Mouse (Mus musculus): ENCODE measurements at regions not wholly inside any gene's neighbourhood (a gene's known extent, or its start where the extent isn't known, plus 50 kb on each side); places are given as distances from the start of the nearest gene placed in this dataset.
"Not testable (repeated sequence)": the region's sequence is repeated elsewhere in the genome, so short reads cannot be mapped to it uniquely, and the experiment has no call there.

GRCm38 (mm10) chr6:62889194-62889593 lies 366.5 kb upstream of the Grid2 start:
- DNase-seq (ENCODE audit: low spot score), result no peak

DNA sequence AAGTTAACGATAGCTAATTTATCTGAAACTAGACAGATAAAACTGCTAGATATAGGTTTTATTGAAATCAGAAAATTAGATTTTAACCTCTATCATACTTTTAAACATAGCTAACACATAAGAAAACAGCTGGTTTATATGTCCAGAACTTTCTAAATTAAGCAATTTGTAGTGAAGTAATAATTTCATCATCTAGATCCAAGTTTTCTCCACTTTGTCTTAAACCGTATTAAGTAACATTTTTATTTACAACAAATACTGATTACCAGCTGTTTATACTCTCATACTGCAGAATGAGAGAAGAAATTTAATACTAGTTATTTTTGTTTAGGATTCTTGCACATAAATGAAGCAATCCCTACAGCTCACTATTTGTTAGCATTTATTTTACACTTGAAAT lies 342.9 kb upstream of the Grid2 start:
- DNase-seq (ENCODE audit: low spot score), result no peak

DNA sequence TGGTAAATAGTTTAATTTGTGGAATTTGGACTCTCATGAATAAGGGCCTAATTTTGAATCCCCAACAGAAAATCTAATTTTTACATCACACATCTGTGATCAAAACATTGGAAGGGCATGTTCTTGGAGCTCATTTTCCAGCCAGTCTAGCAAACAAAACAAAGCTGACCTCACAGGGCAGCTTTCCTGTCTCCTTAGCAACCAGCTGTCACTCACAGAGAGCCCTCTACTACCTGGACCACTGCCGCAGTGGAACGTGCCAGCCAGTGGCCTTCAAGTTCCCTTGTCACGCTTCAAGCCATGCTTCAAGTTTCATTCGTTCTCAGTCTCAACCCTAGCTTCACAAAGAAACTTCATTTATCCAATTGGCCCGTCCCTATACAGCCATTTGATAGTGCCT lies 338.6 kb upstream of the Grid2 start:
- DNase-seq (ENCODE audit: low spot score), result not testable (repeated sequence)

DNA sequence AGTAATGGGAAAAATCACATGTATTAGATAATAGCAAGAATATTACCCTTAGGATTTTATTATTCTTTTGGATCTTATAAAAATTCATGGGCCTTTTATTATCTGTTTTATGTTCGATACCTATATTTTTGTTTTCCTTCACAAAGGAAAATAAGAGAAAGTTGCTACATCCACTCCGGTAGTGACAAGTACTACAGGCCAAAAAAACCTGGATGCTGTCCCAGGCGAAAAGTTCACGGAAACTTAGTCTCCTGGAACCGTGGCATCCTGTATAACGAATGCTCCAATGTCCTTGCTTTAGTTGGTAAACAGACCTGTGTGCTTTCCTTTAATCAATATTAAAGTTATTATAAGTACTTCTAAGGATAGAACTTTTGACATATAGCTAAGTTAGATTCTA lies 337.7 kb upstream of the Grid2 start:
- DNase-seq (ENCODE audit: low spot score), result no peak

DNA sequence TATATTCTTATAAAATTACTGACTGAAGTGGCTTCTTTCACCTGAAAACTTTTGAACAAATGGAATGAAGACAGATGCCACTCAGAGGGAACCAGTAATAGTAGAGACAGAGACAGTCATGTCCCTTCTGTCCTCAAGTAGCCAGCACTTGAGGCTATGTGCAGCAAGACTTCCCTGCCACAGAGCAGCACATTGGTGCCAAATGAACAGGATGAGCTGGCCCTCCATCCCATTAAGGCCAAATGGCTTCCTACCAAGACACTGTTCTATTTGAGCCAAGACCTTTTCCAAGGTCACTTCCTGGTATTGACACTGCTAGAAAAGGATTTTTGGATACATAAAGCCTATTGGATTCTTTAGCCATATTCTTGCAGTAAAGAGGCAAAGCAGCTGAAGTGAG lies 336.6 kb upstream of the Grid2 start:
- peak; percentile 1 for DNase-seq (ENCODE audit: low spot score)
